Mouse (Mus musculus): ENCODE data around the gene Fars2. TPM values are rescaled to one million over a fixed set of nuclear protein-coding genes. Genes with fewer than 3 reads are reported as not detected.

Gene Fars2
- polyA plus RNA-seq, 1 experiment from 2014 or later = 32.4 TPM

GRCm38 (mm10) chr13:36297950-36298781 is 181.0 kb downstream of the Fars2 start:
- no peak for ATAC-seq (ENCODE audit: insufficient number of reproducible peaks, insufficient read depth, low FRiP score, low TSS enrichment, low read depth)

GRCm38 (mm10) chr13:36298782-36299031 is 181.5 kb downstream of the Fars2 start:
- no peak overlapping the region for H3K27ac ChIP-seq

More at GRCm38 (mm10) chr13:36297950-36298781, 181.0 kb downstream of the Fars2 start:
- Histone ChIP-seq H3K9ac (replicated peaks) (no peak overlapping the region), H3K4me3 (replicated peaks) (no peak overlapping the region), H3K4me1 (replicated peaks) (peaks cover 16% of the 10 kb centered on the region), H3K27me3 (no peaks in the 10 kb centered on the region), H3K4me2 (no peak overlapping the region), H3K9me3 (no peaks in the 10 kb centered on the region), H3K36me3 (no peaks in the 10 kb centered on the region), H3K27ac (no peak overlapping the region)
- WGBS = 72% methylated on average over 3 of the region's 3 CpGs

GRCm38 (mm10) chr13:36302770-36303169 is 185.6 kb downstream of the Fars2 start:
- no peaks in the 10 kb centered on the region for H3K27me3 ChIP-seq
- no peaks in the 10 kb centered on the region for H3K9me3 ChIP-seq
- H3K4me1 ChIP-seq (replicated peaks) = peaks cover 5% of the 10 kb centered on the region; the same call in 1 of the 2 replicates
- 61% methylated on average over 3 of the region's 3 CpGs for WGBS
- H3K27ac ChIP-seq = no peak overlapping the region
- no peak overlapping the region for H3K4me3 ChIP-seq (replicated peaks)
- ATAC-seq (ENCODE audit: insufficient number of reproducible peaks, insufficient read depth, low FRiP score, low TSS enrichment, low read depth) = no peak
- H3K36me3 ChIP-seq = no peaks in the 10 kb centered on the region
- H3K9ac ChIP-seq (replicated peaks) = no peak overlapping the region
- H3K4me2 ChIP-seq = no peak overlapping the region

More at GRCm38 (mm10) chr13:36298782-36299031, 181.5 kb downstream of the Fars2 start:
- H3K4me2 ChIP-seq = no peak overlapping the region
- no peaks in the 10 kb centered on the region for H3K9me3 ChIP-seq
- no peaks in the 10 kb centered on the region for H3K27me3 ChIP-seq
- peaks cover 13% of the 10 kb centered on the region for H3K4me1 ChIP-seq (replicated peaks)
- no peak overlapping the region for H3K9ac ChIP-seq (replicated peaks)
- no peak for ATAC-seq (ENCODE audit: insufficient number of reproducible peaks, insufficient read depth, low FRiP score, low TSS enrichment, low read depth)
- H3K4me3 ChIP-seq (replicated peaks) = no peak overlapping the region
- H3K36me3 ChIP-seq = no peaks in the 10 kb centered on the region

GRCm38 (mm10) chr13:36305306-36305705 is 188.1 kb downstream of the Fars2 start:
- H3K27ac ChIP-seq = no peak overlapping the region
- WGBS = 55% methylated on average over 2 of the region's 2 CpGs
- H3K36me3 ChIP-seq = no peaks in the 10 kb centered on the region
- H3K27me3 ChIP-seq = no peaks in the 10 kb centered on the region
- no peak overlapping the region for H3K4me2 ChIP-seq
- H3K9me3 ChIP-seq = no peaks in the 10 kb centered on the region
- no peaks in the 10 kb centered on the region for H3K4me1 ChIP-seq (replicated peaks)
- no peak for ATAC-seq (ENCODE audit: insufficient number of reproducible peaks, insufficient read depth, low FRiP score, low TSS enrichment, low read depth)
- no peak overlapping the region for H3K4me3 ChIP-seq (replicated peaks)
- H3K9ac ChIP-seq (replicated peaks) = no peak overlapping the region

- H3K4me3 ChIP-seq (replicated peaks) = no peak overlapping the region
- H3K27ac ChIP-seq = no peak overlapping the region
- ATAC-seq (ENCODE audit: insufficient number of reproducible peaks, insufficient read depth, low FRiP score, low TSS enrichment, low read depth) = no peak
- no peak overlapping the region for H3K9ac ChIP-seq (replicated peaks)
- no peaks in the 10 kb centered on the region for H3K27me3 ChIP-seq
- H3K36me3 ChIP-seq = no peaks in the 10 kb centered on the region
- H3K4me1 ChIP-seq (replicated peaks) = no peaks in the 10 kb centered on the region
- no peaks in the 10 kb centered on the region for H3K9me3 ChIP-seq
- WGBS = 75% methylated on average over 4 of the region's 4 CpGs
- no peak overlapping the region for H3K4me2 ChIP-seq
Measured at GRCm38 (mm10) chr13:36307386-36307785, 190.2 kb downstream of the Fars2 start.

- no peak overlapping the region for H3K27ac ChIP-seq
- H3K27me3 ChIP-seq = no peaks in the 10 kb centered on the region
- no peak overlapping the region for H3K9ac ChIP-seq (replicated peaks)
- no peak for ATAC-seq (ENCODE audit: insufficient number of reproducible peaks, insufficient read depth, low FRiP score, low TSS enrichment, low read depth)
- WGBS = 75% methylated on average over 1 of the region's 1 CpGs
- no peaks in the 10 kb centered on the region for H3K9me3 ChIP-seq
- H3K4me3 ChIP-seq (replicated peaks) = no peak overlapping the region
- H3K4me1 ChIP-seq (replicated peaks) = peaks cover under 1% of the 10 kb centered on the region; the same call in 1 of the 2 replicates
- H3K36me3 ChIP-seq = no peaks in the 10 kb centered on the region
- H3K4me2 ChIP-seq = no peak overlapping the region
Measured at GRCm38 (mm10) chr13:36309160-36309559, 191.9 kb downstream of the Fars2 start.

GRCm38 (mm10) chr13:36314218-36314617 is 197.0 kb downstream of the Fars2 start:
- H3K4me1 ChIP-seq (replicated peaks) = peaks cover 6% of the 10 kb centered on the region; the same call in 1 of the 2 replicates
- no peak overlapping the region for H3K4me3 ChIP-seq (replicated peaks)
- ATAC-seq (ENCODE audit: insufficient number of reproducible peaks, insufficient read depth, low FRiP score, low TSS enrichment, low read depth) = no peak
- H3K9ac ChIP-seq (replicated peaks) = no peak overlapping the region
- no peaks in the 10 kb centered on the region for H3K9me3 ChIP-seq
- no peak overlapping the region for H3K4me2 ChIP-seq
- H3K27ac ChIP-seq = no peak overlapping the region
- WGBS = 64% methylated on average over 8 of the region's 8 CpGs
- H3K27me3 ChIP-seq = no peaks in the 10 kb centered on the region
- no peaks in the 10 kb centered on the region for H3K36me3 ChIP-seq

- no peak for ATAC-seq (ENCODE audit: insufficient number of reproducible peaks, insufficient read depth, low FRiP score, low TSS enrichment, low read depth)
- no peaks in the 10 kb centered on the region for H3K36me3 ChIP-seq
- 83% methylated on average over 10 of the region's 10 CpGs for WGBS
- H3K4me1 ChIP-seq (replicated peaks) = peaks cover 6% of the 10 kb centered on the region; the same call in 1 of the 2 replicates
- no peak overlapping the region for H3K27ac ChIP-seq
- H3K27me3 ChIP-seq = no peaks in the 10 kb centered on the region
- H3K4me2 ChIP-seq = no peak overlapping the region
- no peak overlapping the region for H3K4me3 ChIP-seq (replicated peaks)
- H3K9ac ChIP-seq (replicated peaks) = no peak overlapping the region
- no peaks in the 10 kb centered on the region for H3K9me3 ChIP-seq
Measured at GRCm38 (mm10) chr13:36314860-36315800, 197.9 kb downstream of the Fars2 start.

- Histone ChIP-seq H3K27ac (no peak overlapping the region), H3K9me3 (no peaks in the 10 kb centered on the region)
- no peak for ATAC-seq (ENCODE audit: insufficient number of reproducible peaks, insufficient read depth, low FRiP score, low TSS enrichment, low read depth)
Measured at GRCm38 (mm10) chr13:36317824-36318223, 200.6 kb downstream of the Fars2 start.

GRCm38 (mm10) chr13:36324624-36325023 is 207.4 kb downstream of the Fars2 start:
- no peak overlapping the region for H3K9ac ChIP-seq (replicated peaks)
- no peak overlapping the region for H3K27ac ChIP-seq
- no peaks in the 10 kb centered on the region for H3K4me1 ChIP-seq (replicated peaks)
- no peak overlapping the region for H3K4me2 ChIP-seq
- no peak overlapping the region for H3K4me3 ChIP-seq (replicated peaks)
- H3K36me3 ChIP-seq = no peaks in the 10 kb centered on the region
- no peaks in the 10 kb centered on the region for H3K27me3 ChIP-seq
- ATAC-seq (ENCODE audit: insufficient number of reproducible peaks, insufficient read depth, low FRiP score, low TSS enrichment, low read depth) = no peak
- WGBS = 92% methylated on average over 2 of the region's 2 CpGs
- no peaks in the 10 kb centered on the region for H3K9me3 ChIP-seq

More at GRCm38 (mm10) chr13:36317824-36318223, 200.6 kb downstream of the Fars2 start:
- no peaks in the 10 kb centered on the region for H3K27me3 ChIP-seq
- no peaks in the 10 kb centered on the region for H3K36me3 ChIP-seq
- H3K4me2 ChIP-seq = no peak overlapping the region
- peaks cover 6% of the 10 kb centered on the region; the same call in 1 of the 2 replicates for H3K4me1 ChIP-seq (replicated peaks)
- no peak overlapping the region for H3K9ac ChIP-seq (replicated peaks)
- WGBS = 76% methylated on average over 3 of the region's 3 CpGs
- H3K4me3 ChIP-seq (replicated peaks) = no peak overlapping the region

- Histone ChIP-seq H3K9ac (replicated peaks) (no peak overlapping the region), H3K27me3 (no peaks in the 10 kb centered on the region), H3K9me3 (no peaks in the 10 kb centered on the region), H3K4me2 (no peak overlapping the region), H3K4me1 (replicated peaks) (no peaks in the 10 kb centered on the region), H3K36me3 (no peaks in the 10 kb centered on the region), H3K27ac (no peak overlapping the region), H3K4me3 (replicated peaks) (no peak overlapping the region)
- no peak for ATAC-seq (ENCODE audit: insufficient number of reproducible peaks, insufficient read depth, low FRiP score, low TSS enrichment, low read depth)
- 70% methylated on average over 3 of the region's 3 CpGs for WGBS
Measured at GRCm38 (mm10) chr13:36326539-36326938, 209.3 kb downstream of the Fars2 start.

Measured in limb, embryonic 12.5 days (tissue).